Mouse (Mus musculus) CH12F3 (cell line): ENCODE data around the gene Inpp4a.

Experiments
- in situ Hi-C: fragments of 300-500 bp; cut with MboI; formaldehyde crosslinking; loops from 2 replicates; pipeline ENCODE4 v1.14.3; 2020; ENCODE audit warnings: low sequenced_read_pairs

Inpp4a gene

GRCm38 (mm10) chr1:37322690-37323089 lies 23.0 kb downstream of the Inpp4a start:
- in situ Hi-C loops = no loop called here

- in situ Hi-C loops = no loop called here
Measured at GRCm38 (mm10) chr1:37323208-37323607, 23.5 kb downstream of the Inpp4a start.

- in situ Hi-C loops = no loop called here
Measured at GRCm38 (mm10) chr1:37324569-37324968, 24.9 kb downstream of the Inpp4a start.

GRCm38 (mm10) chr1:37327311-37327710 lies 27.6 kb downstream of the Inpp4a start:
- in situ Hi-C loops = no loop called here

- in situ Hi-C loops = no loop called here
Measured at GRCm38 (mm10) chr1:37329132-37329531, 29.5 kb downstream of the Inpp4a start.

DNA sequence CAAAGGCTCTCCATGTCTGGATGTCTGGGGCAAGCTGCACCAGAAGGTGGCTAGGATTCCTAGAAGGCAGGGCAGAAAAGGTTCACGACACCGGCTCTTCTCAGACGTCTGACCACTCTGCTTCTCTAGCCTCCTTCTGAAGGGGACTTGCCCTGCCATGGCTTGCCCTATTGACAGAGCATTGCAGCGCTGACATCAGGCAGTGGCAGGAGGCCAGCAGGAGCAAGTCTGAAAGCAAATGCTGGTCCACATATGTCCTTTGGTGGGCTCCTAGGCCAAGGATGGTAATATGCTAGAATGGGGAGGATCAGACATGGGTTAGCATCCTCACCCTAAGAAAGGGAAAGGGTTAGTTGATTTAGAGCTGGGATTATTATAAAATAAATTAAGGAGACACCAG lies 30.2 kb downstream of the Inpp4a start:
- in situ Hi-C loops = no loop called here

DNA sequence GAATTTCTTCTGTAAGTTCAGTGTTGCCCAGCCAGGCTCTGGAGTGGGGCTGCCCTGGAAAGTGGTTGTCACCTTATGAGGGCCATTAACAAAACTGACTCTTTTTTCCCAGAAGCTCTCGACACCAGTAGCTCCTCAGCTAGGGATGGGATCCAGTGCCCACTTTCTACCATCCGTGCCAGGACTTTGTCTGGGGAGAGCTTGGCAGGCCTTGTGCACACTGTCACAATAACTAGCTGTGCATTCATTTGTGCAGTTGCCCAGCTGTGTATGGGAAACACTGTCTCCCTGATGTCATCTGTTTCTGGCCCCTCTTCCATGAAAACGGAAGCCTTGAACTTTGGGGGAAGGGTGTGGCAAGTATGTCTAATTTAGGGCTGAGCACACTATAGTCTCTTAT lies 33.1 kb downstream of the Inpp4a start:
- in situ Hi-C loops = no loop called here

GRCm38 (mm10) chr1:37333741-37334440 lies 34.2 kb downstream of the Inpp4a start:
- in situ Hi-C loops = no loop called here

- in situ Hi-C loops = no loop called here
Measured at GRCm38 (mm10) chr1:37336022-37336421, 36.4 kb downstream of the Inpp4a start.

GRCm38 (mm10) chr1:37336794-37337193 lies 37.1 kb downstream of the Inpp4a start:
- in situ Hi-C loops = no loop called here

DNA sequence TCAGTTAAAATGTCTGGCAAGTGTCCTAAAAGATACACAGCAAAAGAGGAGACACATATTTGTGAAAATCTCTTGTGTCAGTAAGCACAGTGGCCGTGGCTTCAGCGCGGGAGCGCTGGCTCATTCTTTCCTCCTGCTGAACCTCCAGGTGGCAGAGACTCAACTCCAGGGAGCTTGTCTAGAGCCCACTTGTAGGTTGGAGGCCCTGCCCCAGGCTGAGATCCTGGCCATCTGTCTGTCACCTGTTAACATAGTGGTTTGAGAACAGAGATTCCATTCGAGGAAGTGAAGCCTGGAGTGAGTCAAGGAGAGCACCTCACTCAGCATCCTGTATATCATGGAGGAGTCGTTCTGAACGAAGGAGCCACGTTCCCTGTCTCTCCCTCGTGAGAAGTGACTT lies 37.6 kb downstream of the Inpp4a start:
- in situ Hi-C loops = no loop called here

- in situ Hi-C loops = no loop called here
Measured at GRCm38 (mm10) chr1:37339144-37339543, 39.5 kb downstream of the Inpp4a start.

DNA sequence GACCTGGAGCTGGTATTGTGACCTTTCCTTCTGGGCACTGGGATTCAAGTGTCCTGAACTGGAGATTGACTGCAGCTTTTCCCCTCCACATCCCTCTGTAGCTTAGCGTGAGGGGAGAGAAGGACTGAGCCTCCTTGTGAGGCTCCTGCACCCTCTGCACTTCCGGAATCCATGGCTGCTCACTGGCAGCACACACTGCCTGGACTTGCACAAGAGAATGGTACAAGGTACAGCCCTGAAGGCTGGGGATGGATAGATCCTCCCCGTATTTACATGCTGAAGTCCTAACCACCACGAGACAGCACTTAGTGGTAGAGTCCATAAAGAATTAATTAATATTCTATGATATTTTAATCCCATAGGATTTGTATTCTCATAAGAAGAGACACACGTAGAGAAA lies 41.7 kb downstream of the Inpp4a start:
- in situ Hi-C loops = no loop called here

DNA sequence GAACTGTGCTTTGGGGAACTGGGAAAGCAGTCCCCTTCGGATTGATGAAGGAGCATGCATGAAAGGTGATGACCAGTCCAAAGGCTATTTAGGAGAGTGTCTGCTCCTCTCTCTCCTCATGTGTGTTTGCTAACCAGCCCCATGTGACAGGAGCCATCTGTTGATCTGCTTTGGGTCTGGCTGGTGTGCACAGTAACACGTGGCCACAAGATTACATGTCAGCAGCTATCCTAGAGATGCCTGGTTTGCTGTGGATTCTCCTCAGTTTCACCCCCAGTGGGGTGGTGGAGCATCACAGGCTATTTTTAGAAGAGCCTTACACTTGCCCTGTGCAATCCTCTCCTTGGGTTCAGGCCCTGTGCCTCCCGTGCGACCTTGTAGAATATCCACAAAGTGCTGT lies 42.2 kb downstream of the Inpp4a start:
- in situ Hi-C loops = no loop called here

DNA sequence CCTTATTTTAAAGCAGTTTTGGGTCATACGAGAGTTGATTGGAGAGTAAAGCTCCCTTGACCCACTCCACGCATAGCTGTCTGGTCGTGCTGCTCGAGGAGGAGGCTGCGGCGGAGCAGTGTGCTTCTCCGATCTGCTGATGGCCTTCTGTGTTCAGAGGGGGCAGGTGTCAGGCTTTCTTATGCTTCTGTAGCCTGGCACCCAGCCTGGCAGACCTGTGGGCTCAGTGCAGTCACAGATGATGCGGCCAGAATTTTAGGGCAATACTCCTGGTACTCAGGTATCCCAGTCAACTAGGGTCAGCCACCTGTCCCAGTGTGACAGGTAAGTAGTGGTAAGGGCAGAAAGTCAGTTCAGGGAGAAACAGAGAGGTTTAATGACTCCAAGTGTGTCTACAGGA lies 42.9 kb downstream of the Inpp4a start:
- in situ Hi-C loops = no loop called here

DNA sequence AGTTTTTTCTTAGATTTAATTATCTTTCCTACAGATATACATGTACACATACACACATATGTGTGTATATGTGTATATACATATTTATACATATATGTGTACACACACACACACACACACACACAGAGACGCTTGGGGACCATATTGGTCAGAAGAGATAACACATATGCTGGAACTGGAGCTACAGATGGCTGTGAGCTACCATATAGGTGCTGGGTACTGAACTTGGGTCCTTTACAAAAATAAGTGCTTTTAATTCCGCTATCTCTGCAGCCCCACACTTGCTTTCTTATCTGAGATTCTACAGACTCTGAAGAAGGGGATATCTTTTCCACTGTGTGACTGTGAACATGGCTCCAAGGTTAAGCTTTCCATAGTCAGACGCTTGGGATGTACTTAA lies 43.6 kb downstream of the Inpp4a start:
- in situ Hi-C loops = no loop called here

DNA sequence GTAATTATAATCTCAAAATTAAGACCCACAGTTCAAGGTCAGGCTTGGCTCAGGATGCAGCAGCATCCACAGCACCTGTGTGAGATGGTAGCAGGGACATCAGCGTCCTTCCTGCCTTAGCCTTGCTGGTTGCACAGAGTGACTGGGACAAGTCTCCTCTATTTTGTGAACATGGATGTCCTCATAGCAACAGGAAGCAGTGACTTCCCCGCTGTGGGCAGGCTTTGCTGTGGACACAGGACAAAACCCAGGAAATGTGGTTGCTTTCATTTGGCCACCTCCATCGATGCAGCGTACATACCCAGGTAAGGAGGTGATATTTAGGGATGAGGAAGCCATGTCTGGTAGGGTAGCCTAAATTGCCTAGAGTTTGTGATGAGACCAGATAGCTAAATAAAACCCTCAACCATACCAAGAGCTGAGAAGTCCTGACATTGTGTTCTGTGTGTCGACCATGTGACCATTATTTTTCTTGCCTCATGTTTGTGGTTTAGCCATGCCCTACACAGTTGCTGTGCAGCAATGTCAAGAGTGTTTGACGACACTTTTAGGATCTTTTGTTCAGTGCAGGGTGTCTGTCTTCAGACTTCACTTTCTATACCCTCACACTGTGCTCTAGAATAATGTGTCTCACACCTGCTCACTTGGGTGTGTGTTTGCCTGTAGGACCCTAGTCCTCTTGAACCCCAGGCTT lies 44.7 kb downstream of the Inpp4a start:
- in situ Hi-C loops = no loop called here

DNA sequence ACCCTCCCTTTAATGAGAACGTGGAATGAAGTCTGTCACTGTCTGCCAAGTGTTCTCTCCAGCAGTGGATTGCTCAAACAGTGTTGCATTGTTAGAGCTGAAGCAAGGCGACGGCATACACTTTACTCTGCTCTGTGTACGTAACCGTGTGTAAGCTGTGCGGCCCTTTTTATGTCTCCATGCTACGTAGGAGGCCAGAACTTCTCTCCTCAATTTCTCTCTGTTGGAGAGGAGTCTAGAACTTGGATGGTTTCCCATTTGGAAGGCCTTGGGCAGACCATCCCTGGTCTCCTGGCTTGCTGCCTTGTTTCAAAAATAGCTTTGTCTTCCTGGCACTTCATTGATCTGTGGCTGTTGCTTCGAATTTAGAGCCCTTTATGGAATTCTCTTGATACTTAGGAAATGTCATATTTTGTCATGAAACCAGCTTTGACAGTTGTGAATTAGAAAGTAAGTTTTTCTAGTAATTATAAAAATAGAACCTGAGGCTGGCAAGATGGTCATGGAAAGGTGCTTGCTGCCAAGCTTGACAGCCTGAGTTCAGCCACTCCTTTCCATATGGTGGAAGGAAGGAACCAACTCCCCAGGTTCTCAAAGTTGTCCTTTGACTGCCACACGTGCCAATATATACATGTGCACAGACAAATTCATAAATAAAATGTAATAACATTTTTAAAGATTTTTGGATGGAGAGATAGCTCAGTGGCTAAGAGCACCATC lies 47.9 kb downstream of the Inpp4a start:
- in situ Hi-C loops = no loop called here

DNA sequence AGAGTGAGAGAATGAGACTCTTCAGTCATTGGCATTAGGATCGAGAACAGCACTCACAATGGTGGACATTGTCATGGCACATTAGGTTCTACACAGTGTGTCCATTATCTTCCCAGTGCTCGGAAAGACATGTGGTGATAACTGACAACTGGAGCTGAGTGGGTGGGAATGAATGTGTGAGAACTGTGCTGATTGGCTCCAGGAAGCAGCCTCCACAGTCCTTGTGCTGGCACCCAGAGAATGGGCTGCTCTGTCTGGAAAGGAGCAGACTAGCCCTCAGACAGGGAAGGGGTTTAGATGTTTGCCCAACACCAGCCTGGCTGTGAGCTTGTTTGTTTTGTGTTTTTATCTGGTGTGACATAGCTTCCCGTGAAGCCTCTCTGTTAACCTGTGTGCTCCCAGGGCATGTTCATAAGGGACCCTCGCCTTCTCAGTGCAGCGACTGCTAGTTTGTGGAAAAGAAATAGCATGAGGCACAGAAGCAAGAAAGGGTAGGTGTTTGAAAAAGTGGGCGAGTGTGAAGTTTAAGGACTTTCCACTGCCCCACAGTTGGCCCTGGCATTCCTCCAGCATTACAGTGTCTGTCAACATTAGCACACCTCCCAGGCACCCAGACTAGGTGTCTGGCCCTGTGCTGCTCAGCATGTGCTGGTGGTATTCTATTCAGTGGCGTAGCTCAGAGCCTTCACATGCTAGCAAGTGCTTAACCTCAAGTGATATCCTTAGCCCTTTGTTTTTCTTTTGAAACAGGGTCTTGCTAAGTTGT lies 51.4 kb downstream of the Inpp4a start:
- in situ Hi-C loops = no loop called here

DNA sequence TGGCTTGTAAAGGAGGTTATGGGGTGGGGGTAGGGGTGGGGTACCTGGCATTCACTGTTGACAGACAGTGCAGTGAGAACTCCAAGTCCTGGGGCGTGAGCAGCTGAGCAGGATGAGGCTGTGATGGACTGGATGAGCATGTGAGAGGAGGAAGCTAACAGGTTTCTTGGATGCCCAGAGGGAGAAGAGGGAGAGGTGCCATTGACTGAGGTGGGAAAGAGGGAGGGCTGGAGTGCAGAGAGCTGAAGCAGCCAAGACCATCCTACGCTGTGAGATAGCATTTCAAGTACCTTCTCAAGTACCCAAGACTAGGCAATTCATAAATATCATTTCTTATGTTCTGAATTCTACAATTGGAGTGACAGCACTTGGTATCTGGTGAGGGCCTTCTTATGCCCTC lies 52.3 kb downstream of the Inpp4a start:
- in situ Hi-C loops = no loop called here

DNA sequence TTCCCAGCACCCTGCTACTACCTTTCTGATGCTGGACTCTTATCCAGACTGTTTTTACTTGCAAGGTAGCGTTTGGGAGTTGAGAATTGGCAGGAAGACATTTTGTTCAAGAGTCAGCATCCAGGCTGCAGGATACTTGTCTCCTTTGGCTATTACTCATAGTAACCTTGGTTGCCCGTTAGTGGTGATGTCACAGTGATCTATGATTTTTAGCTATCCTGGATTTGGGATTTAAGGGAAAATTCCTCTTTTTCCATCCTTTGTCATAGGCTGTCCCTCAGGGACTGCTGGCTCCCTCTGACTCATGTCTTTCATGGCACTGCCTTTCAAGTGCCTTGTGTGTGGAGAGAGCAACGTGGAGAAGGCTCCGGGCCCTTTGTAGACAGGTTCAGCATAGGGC lies 53.8 kb downstream of the Inpp4a start:
- in situ Hi-C loops = no loop called here
